ENCODE assay signal across 9 mouse cellular contexts in genomic region chr13:93074147-93074641, GRCm38 (mm10).
DNase-seq lines count a peak whose midpoint lies in the region; ATAC-seq lines count a peak whose summit lies in the region.
"Had no signal": no experiment of that assay in that cellular context is flagged by ENCODE, and none has a peak within 500 bp of the region (broad histone marks: within the 10 kb centered on the region; RNA-seq: fewer than 3 reads in every experiment).

No protein-coding gene starts in this region.

- no peaks in the 10 kb centered on the region for H3K27me3 ChIP-seq in hindbrain, embryonic 13.5 days
- no peaks in the 10 kb centered on the region for H3K27me3 ChIP-seq in hindbrain, embryonic 12.5 days
- H3K27me3 ChIP-seq in embryonic facial prominence, embryonic 10.5 days (replicated peaks; ENCODE audit: low read depth, poor library complexity, severe bottlenecking), result 0 out of 2 replicates have a peak, but pooled peaks cover 3% of the 10 kb centered on the region
- no peaks in the 10 kb centered on the region for H3K27me3 ChIP-seq in hindbrain, embryonic 14.5 days (ENCODE audit: control insufficient read depth, insufficient read depth, low read length)
- no peaks in the 10 kb centered on the region for H3K27me3 ChIP-seq in midbrain, embryonic 16.5 days (ENCODE audit: control insufficient read depth, insufficient read depth, low read depth, low read length)

- 54% methylated on average over 17 of the region's 17 CpGs for WGBS in hindbrain, embryonic 13.5 days
- WGBS in hindbrain, embryonic 12.5 days, result 65% methylated on average over 17 of the region's 17 CpGs
- WGBS in embryonic facial prominence, embryonic 10.5 days, result 65% methylated on average over 17 of the region's 17 CpGs
- WGBS in hindbrain, embryonic 14.5 days, result 49% methylated on average over 17 of the region's 17 CpGs
- 60% methylated on average over 17 of the region's 17 CpGs for WGBS in midbrain, embryonic 16.5 days

- no peaks in the 10 kb centered on the region for H3K9me3 ChIP-seq in hindbrain, embryonic 13.5 days
- H3K9me3 ChIP-seq in hindbrain, embryonic 12.5 days (replicated peaks), result 0 out of 2 replicates have a peak, but pooled peaks cover 4% of the 10 kb centered on the region
- peaks cover 5% of the 10 kb centered on the region; the same call in 1 of the 2 replicates for H3K9me3 ChIP-seq in embryonic facial prominence, embryonic 10.5 days
- 0 out of 2 replicates have a peak, but pooled peaks cover 5% of the 10 kb centered on the region for H3K9me3 ChIP-seq in hindbrain, embryonic 14.5 days (ENCODE audit: control insufficient read depth, low read length)
- H3K9me3 ChIP-seq in midbrain, embryonic 16.5 days (replicated peaks; ENCODE audit: control insufficient read depth, low read length, poor library complexity, severe bottlenecking), result peaks cover 7% of the 10 kb centered on the region; the same call in 1 of the 2 replicates

- H3K4me3 ChIP-seq in hindbrain, embryonic 13.5 days, result no peak overlapping the region
- H3K4me3 ChIP-seq in hindbrain, embryonic 12.5 days, result no peak overlapping the region
- no peak overlapping the region for H3K4me3 ChIP-seq in embryonic facial prominence, embryonic 10.5 days
- no peak overlapping the region for H3K4me3 ChIP-seq in hindbrain, embryonic 14.5 days (replicated peaks; ENCODE audit: low read length)
- H3K4me3 ChIP-seq in midbrain, embryonic 16.5 days (ENCODE audit: low read depth, low read length), result no peak overlapping the region

- H3K36me3 ChIP-seq in hindbrain, embryonic 13.5 days, result no peaks in the 10 kb centered on the region
- H3K36me3 ChIP-seq in hindbrain, embryonic 12.5 days, result no peaks in the 10 kb centered on the region
- H3K36me3 ChIP-seq in embryonic facial prominence, embryonic 10.5 days (replicated peaks), result no peaks in the 10 kb centered on the region
- H3K36me3 ChIP-seq in hindbrain, embryonic 14.5 days (replicated peaks; ENCODE audit: control insufficient read depth, insufficient read depth), result no peaks in the 10 kb centered on the region
- no peaks in the 10 kb centered on the region for H3K36me3 ChIP-seq in midbrain, embryonic 16.5 days (ENCODE audit: control insufficient read depth, insufficient read depth, low read length)

- ATAC-seq in hindbrain, embryonic 13.5 days (ENCODE audit: low FRiP score), result no peak
- no peak for ATAC-seq in hindbrain, embryonic 12.5 days (ENCODE audit: low FRiP score)
- peak; percentile 45; the same call in 1 of the 2 replicates for ATAC-seq in hindbrain, embryonic 14.5 days (ENCODE audit: low FRiP score)
- no peak for ATAC-seq in midbrain, embryonic 16.5 days
- ATAC-seq in erythroblast, adult 5-6 weeks (replicated peaks; ENCODE audit: low FRiP score, poor library complexity, severe bottlenecking), result no peak

- peak overlapping the region; percentile 23; the same call in 1 of the 2 replicates for H3K4me2 ChIP-seq in hindbrain, embryonic 13.5 days
- H3K4me2 ChIP-seq in hindbrain, embryonic 12.5 days (replicated peaks), result no peak overlapping the region
- peak overlapping the region; percentile 36 for H3K4me2 ChIP-seq in hindbrain, embryonic 14.5 days (replicated peaks)
- H3K4me2 ChIP-seq in midbrain, embryonic 16.5 days (ENCODE audit: low read length), result peak overlapping the region; percentile 32

- 0 out of 2 replicates have a peak overlapping the region, but pooled peaks have one; percentile 2 for H3K9ac ChIP-seq in hindbrain, embryonic 13.5 days
- no peak overlapping the region for H3K9ac ChIP-seq in hindbrain, embryonic 12.5 days
- no peak overlapping the region for H3K9ac ChIP-seq in hindbrain, embryonic 14.5 days
- no peak overlapping the region for H3K9ac ChIP-seq in midbrain, embryonic 16.5 days (ENCODE audit: low read depth, low read length)

- peak; percentile 30 for DNase-seq in embryonic facial prominence, embryonic 10.5 days (ENCODE audit: low spot score)
- no peak for DNase-seq in hindbrain, embryonic 14.5 days (ENCODE audit: low spot score)
- DNase-seq in adrenal gland, adult (ENCODE audit: inconsistent age in 2 of 2, low spot score in 1 of 2), result no peak
- DNase-seq in spleen, postnatal 14 days (ENCODE audit: low spot score in 2 of 2), result no peak
- DNase-seq: gastrocnemius, postnatal 36 days had no signal

- peaks cover 23% of the 10 kb centered on the region for H3K4me1 ChIP-seq in hindbrain, embryonic 13.5 days (replicated peaks)
- H3K4me1 ChIP-seq in hindbrain, embryonic 12.5 days, result peaks cover 21% of the 10 kb centered on the region
- peaks cover 19% of the 10 kb centered on the region for H3K4me1 ChIP-seq in embryonic facial prominence, embryonic 10.5 days
- peaks cover 23% of the 10 kb centered on the region for H3K4me1 ChIP-seq in hindbrain, embryonic 14.5 days (replicated peaks; ENCODE audit: control insufficient read depth, insufficient read depth, low read length)
- H3K4me1 ChIP-seq in midbrain, embryonic 16.5 days (ENCODE audit: control insufficient read depth, insufficient read depth, low read length), result peaks cover 19% of the 10 kb centered on the region

- H3K27ac ChIP-seq in hindbrain, embryonic 13.5 days, result peak overlapping the region; percentile 69
- H3K27ac ChIP-seq in hindbrain, embryonic 12.5 days, result no peak overlapping the region; the same call in 1 of the 2 replicates
- H3K27ac ChIP-seq in embryonic facial prominence, embryonic 10.5 days (replicated peaks), result no peak overlapping the region
- peak overlapping the region; percentile 53; the same call in 1 of the 2 replicates for H3K27ac ChIP-seq in hindbrain, embryonic 14.5 days
- H3K27ac ChIP-seq in midbrain, embryonic 16.5 days (ENCODE audit: low read length), result no peak overlapping the region

Comparison
In these comparisons a context has a peak if more than half of its experiments do, and no peak if none do; other contexts are left out.
1. H3K27ac ChIP-seq: peak in hindbrain, embryonic 13.5 days (single experiment) and hindbrain, embryonic 14.5 days (single experiment); none in hindbrain, embryonic 12.5 days (single experiment), embryonic facial prominence, embryonic 10.5 days (single experiment) and midbrain, embryonic 16.5 days (single experiment).